In the genomic region with DNA sequence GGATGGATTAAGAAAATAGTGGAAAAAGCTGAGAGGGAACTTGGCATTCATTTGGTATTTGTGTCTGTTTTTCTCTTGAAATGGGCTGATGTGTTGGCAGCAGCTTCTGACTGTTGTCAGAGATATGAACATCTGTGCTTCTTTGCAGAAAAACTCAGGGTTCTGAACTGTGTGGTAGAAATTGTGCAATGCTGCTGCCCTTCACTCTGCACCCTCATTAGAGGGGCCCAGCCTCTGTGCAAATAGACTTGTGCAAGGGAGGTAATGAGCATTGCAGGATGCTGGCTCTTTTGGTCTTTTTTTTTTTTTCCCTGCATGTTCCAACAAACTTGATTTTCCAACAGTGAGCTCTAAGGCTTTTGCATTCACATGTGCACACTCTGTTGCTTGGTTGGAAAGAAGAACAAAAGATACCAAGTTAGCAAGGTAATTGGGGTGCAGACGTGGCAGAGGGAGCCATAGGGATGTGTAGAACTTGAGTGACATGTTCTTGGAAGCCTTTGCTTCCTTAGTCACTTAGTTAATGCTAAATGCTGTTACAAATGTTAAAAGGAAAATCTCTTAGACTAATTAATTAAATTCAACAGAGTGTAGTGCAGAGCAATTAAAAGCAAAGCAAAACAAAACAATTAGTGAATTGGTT, we compare ENCODE assay signal across 11 mouse cellular contexts. TPM values are rescaled to one million over a fixed set of nuclear protein-coding genes. Genes with fewer than 3 reads are reported as not detected.
DNase-seq lines count a peak whose midpoint lies in the region; ATAC-seq and TF ChIP-seq lines count a peak whose summit lies in the region.
"Had no signal": no experiment of that assay in that cellular context is flagged by ENCODE, and none has a peak within 500 bp of the region (broad histone marks: within the 10 kb centered on the region; RNA-seq: fewer than 3 reads in every experiment).

No protein-coding gene starts in this region.

- WGBS in hindbrain, embryonic 14.5 days = 43% methylated on average over 1 of the region's 1 CpGs
- WGBS in hindbrain, embryonic 11.5 days = 64% methylated on average over 1 of the region's 1 CpGs
- 33% methylated on average over 1 of the region's 1 CpGs for WGBS in liver, adult 2 months
- WGBS in midbrain, embryonic 14.5 days = 43% methylated on average over 1 of the region's 1 CpGs
- 77% methylated on average over 1 of the region's 1 CpGs for WGBS in thymus, adult 2 months

- peaks cover 3% of the 10 kb centered on the region; the same call in 1 of the 2 replicates for H3K4me1 ChIP-seq in hindbrain, embryonic 14.5 days (replicated peaks; ENCODE audit: control insufficient read depth, insufficient read depth, low read length)
- no peaks in the 10 kb centered on the region for H3K4me1 ChIP-seq in hindbrain, embryonic 11.5 days (replicated peaks; ENCODE audit: control insufficient read depth, insufficient read depth, low read length)
- H3K4me1 ChIP-seq in liver, adult 2 months (ENCODE audit: control insufficient read depth, insufficient read depth, low read length) = peaks cover 7% of the 10 kb centered on the region
- 0 out of 2 replicates have a peak, but pooled peaks cover 3% of the 10 kb centered on the region for H3K4me1 ChIP-seq in midbrain, embryonic 14.5 days (ENCODE audit: control insufficient read depth, insufficient read depth, low read length)
- peaks cover 8% of the 10 kb centered on the region for H3K4me1 ChIP-seq in thymus, adult 2 months (replicated peaks; ENCODE audit: control insufficient read depth, insufficient read depth, low read length)

- no peak overlapping the region for H3K4me2 ChIP-seq in hindbrain, embryonic 14.5 days (replicated peaks)
- H3K4me2 ChIP-seq in hindbrain, embryonic 11.5 days (replicated peaks; ENCODE audit: low read depth, low read length) = no peak overlapping the region
- H3K4me2 ChIP-seq in midbrain, embryonic 14.5 days (ENCODE audit: low read length) = no peak overlapping the region

- no peak overlapping the region for H3K9ac ChIP-seq in hindbrain, embryonic 14.5 days
- H3K9ac ChIP-seq in hindbrain, embryonic 11.5 days (ENCODE audit: low read depth, low read length) = no peak overlapping the region
- no peak overlapping the region for H3K9ac ChIP-seq in liver, adult 2 months (ENCODE audit: low read depth, low read length)
- no peak overlapping the region for H3K9ac ChIP-seq in midbrain, embryonic 14.5 days (replicated peaks; ENCODE audit: low read length)

- H3K79me2 ChIP-seq in liver, adult 2 months (ENCODE audit: control insufficient read depth, insufficient read depth, low read length) = no peaks in the 10 kb centered on the region

- TF ChIP-seq POLR2A in liver, adult 2 months (IDR thresholded peaks at IDR 0.05; ENCODE audit: extremely low read depth, insufficient read depth, low read length) = no peak
- no peak for TF ChIP-seq POLR2A in thymus, adult 2 months (IDR thresholded peaks at IDR 0.05; ENCODE audit: control insufficient read depth, extremely low read depth, insufficient read depth, low read length, poor library complexity)

- no peaks in the 10 kb centered on the region for H3K27me3 ChIP-seq in hindbrain, embryonic 14.5 days (ENCODE audit: control insufficient read depth, insufficient read depth, low read length)
- no peaks in the 10 kb centered on the region for H3K27me3 ChIP-seq in hindbrain, embryonic 11.5 days (ENCODE audit: control insufficient read depth, insufficient read depth, low read length)
- no peaks in the 10 kb centered on the region for H3K27me3 ChIP-seq in liver, adult 2 months (ENCODE audit: control insufficient read depth, insufficient read depth, low read length)
- H3K27me3 ChIP-seq in midbrain, embryonic 14.5 days (ENCODE audit: control insufficient read depth, insufficient read depth, low read length) = no peaks in the 10 kb centered on the region
- no peaks in the 10 kb centered on the region for H3K27me3 ChIP-seq in thymus, adult 2 months (ENCODE audit: control insufficient read depth, insufficient read depth, low read length)

- DNase-seq in hindbrain, embryonic 14.5 days (ENCODE audit: low spot score) = no peak
- DNase-seq in hindbrain, embryonic 11.5 days (ENCODE audit: low spot score) = no peak
- DNase-seq in liver, adult 2 months (ENCODE audit: extremely low read depth, low read depth, low spot score) = peak; percentile 72
- DNase-seq in midbrain, embryonic 14.5 days = no peak
- no peak for DNase-seq in cerebellum, adult 11-12 months
- DNase-seq in thymus, adult 2 months = no peak

- H3K27ac ChIP-seq in hindbrain, embryonic 14.5 days = no peak overlapping the region
- H3K27ac ChIP-seq in hindbrain, embryonic 11.5 days (ENCODE audit: low read depth, low read length) = no peak overlapping the region
- H3K27ac ChIP-seq in liver, adult 2 months (replicated peaks; ENCODE audit: insufficient read depth, low read depth, low read length) = no peak overlapping the region
- H3K27ac ChIP-seq in midbrain, embryonic 14.5 days (replicated peaks; ENCODE audit: low read depth, low read length) = no peak overlapping the region
- no peak overlapping the region for H3K27ac ChIP-seq in thymus, adult 2 months (ENCODE audit: control insufficient read depth, insufficient read depth, low read length)

- no peak overlapping the region for H3K4me3 ChIP-seq in hindbrain, embryonic 14.5 days (replicated peaks; ENCODE audit: low read length)
- no peak overlapping the region for H3K4me3 ChIP-seq in hindbrain, embryonic 11.5 days (ENCODE audit: low read depth, low read length)
- no peak overlapping the region for H3K4me3 ChIP-seq in liver, adult 2 months (ENCODE audit: insufficient read depth, low read depth, low read length)
- H3K4me3 ChIP-seq in midbrain, embryonic 14.5 days (replicated peaks; ENCODE audit: low read depth, low read length) = no peak overlapping the region
- no peak overlapping the region for H3K4me3 ChIP-seq in thymus, adult 2 months (ENCODE audit: control insufficient read depth, insufficient read depth, low read length)
- H3K4me3 ChIP-seq: erythroblast, embryonic 14.5 days; megakaryocyte, embryonic 14.5 days had no signal

- no peak for TF ChIP-seq CTCF in liver, adult 2 months (IDR thresholded peaks at IDR 0.05; ENCODE audit: low read depth, low read length)
- TF ChIP-seq CTCF in thymus, adult 2 months (IDR thresholded peaks at IDR 0.05; ENCODE audit: borderline replicate concordance, control insufficient read depth, extremely low read depth, insufficient read depth, low read length, poor library complexity) = no peak

- H3K36me3 ChIP-seq in hindbrain, embryonic 14.5 days (replicated peaks; ENCODE audit: control insufficient read depth, insufficient read depth) = no peaks in the 10 kb centered on the region
- H3K36me3 ChIP-seq in hindbrain, embryonic 11.5 days (ENCODE audit: control insufficient read depth, insufficient read depth, low read length) = no peaks in the 10 kb centered on the region
- H3K36me3 ChIP-seq in liver, adult 2 months (ENCODE audit: control insufficient read depth, insufficient read depth, low read length) = no peaks in the 10 kb centered on the region
- H3K36me3 ChIP-seq in midbrain, embryonic 14.5 days (ENCODE audit: control insufficient read depth, insufficient read depth, low read length) = no peaks in the 10 kb centered on the region
- no peaks in the 10 kb centered on the region for H3K36me3 ChIP-seq in thymus, adult 2 months (ENCODE audit: control insufficient read depth, insufficient read depth, low read length)
- H3K36me3 ChIP-seq: G1E had no signal

- H3K9me3 ChIP-seq in hindbrain, embryonic 14.5 days (ENCODE audit: control insufficient read depth, low read length) = no peaks in the 10 kb centered on the region
- H3K9me3 ChIP-seq in hindbrain, embryonic 11.5 days (ENCODE audit: control insufficient read depth, low read length) = no peaks in the 10 kb centered on the region
- H3K9me3 ChIP-seq in midbrain, embryonic 14.5 days (ENCODE audit: control insufficient read depth, low read length) = no peaks in the 10 kb centered on the region
- H3K9me3 ChIP-seq: G1E; megakaryocyte, embryonic 14.5 days had no signal

- ATAC-seq in hindbrain, embryonic 14.5 days (ENCODE audit: low FRiP score) = peak; percentile 64; the same call in 1 of the 2 replicates
- no peak for ATAC-seq in hindbrain, embryonic 11.5 days (ENCODE audit: low FRiP score)
- ATAC-seq in common myeloid progenitor, adult 5-6 weeks (replicated peaks; ENCODE audit: low read depth, poor library complexity, severe bottlenecking) = peak; percentile 59
- 0 out of 2 replicates have a peak, but pooled peaks have one; percentile 38 for ATAC-seq in midbrain, embryonic 14.5 days (ENCODE audit: low FRiP score, low TSS enrichment)
- no peak for ATAC-seq in activated CD4-positive, CD25-positive, alpha-beta regulatory T cell, adult 4 months

RNA-seq across cellular contexts. Expression of gene Elmo1, which starts 26.6 kb away (rescaled TPM):
- polyA plus RNA-seq in hindbrain, embryonic 14.5 days (2014; fragmentation: Nextera tagmentation; extraction: Ambion mirVana) = 41.9 and 50.6 TPM in 2 replicates
- 22.9 and 23.4 TPM in 2 replicates for polyA plus RNA-seq in hindbrain, embryonic 11.5 days (2014; fragmentation: Nextera tagmentation; extraction: Ambion mirVana)
- total RNA-seq in common myeloid progenitor, adult 5-6 weeks (2017) = 68.5 and 75.3 TPM in 2 replicates
- 4.3 and 6.7 TPM in 2 replicates for total RNA-seq in liver, adult 2 months (2014; rRNA removed)
- polyA plus RNA-seq in liver, adult 2 months (2012; rRNA removed) = 1.1 and 1.2 TPM in 2 replicates
- 31.3 and 38.3 TPM in 2 replicates for polyA plus RNA-seq in midbrain, embryonic 14.5 days (2014; fragmentation: Nextera tagmentation; extraction: Ambion mirVana)
- polyA plus RNA-seq in activated CD4-positive, CD25-positive, alpha-beta regulatory T cell, adult 4 months (2017; shearing (Covaris generic)) = 100 to 1,000 TPM in 1 of 2 experiments, 10 to 100 TPM in 1; 81.7 to 103 TPM
- polyA plus RNA-seq in thymus, adult 2 months (2012; rRNA removed) = 50.2 and 52.5 TPM in 2 replicates
- polyA plus RNA-seq: G1E had no signal

Comparison
In these comparisons a context has a peak if more than half of its experiments do, and no peak if none do; other contexts are left out.
1. ATAC-seq: peak in hindbrain, embryonic 14.5 days (single experiment), common myeloid progenitor, adult 5-6 weeks (single experiment) and midbrain, embryonic 14.5 days (single experiment); none in hindbrain, embryonic 11.5 days (single experiment) and activated CD4-positive, CD25-positive, alpha-beta regulatory T cell, adult 4 months (single experiment).
2. RNA of gene Elmo1, which starts 26.6 kb away (polyA plus RNA-seq): 81.7 to 103 TPM in activated CD4-positive, CD25-positive, alpha-beta regulatory T cell, adult 4 months, 50.2 to 52.5 TPM in thymus, adult 2 months, 41.9 to 50.6 TPM in hindbrain, embryonic 14.5 days, 31.3 to 38.3 TPM in midbrain, embryonic 14.5 days and 22.9 to 23.4 TPM in hindbrain, embryonic 11.5 days; 1.1 to 1.2 TPM in liver, adult 2 months; every median in the first group is over 10 times any median in the second.